Mouse (Mus musculus) brain, embryonic 18.5 days (tissue): Measurements from ENCODE around the gene Vps52.
"Not testable (repeated sequence)": the region's sequence is repeated elsewhere in the genome, so short reads cannot be mapped to it uniquely, and the experiment has no call there.

Experiments used
- DNase-seq: peaks from one replicate; pipeline ENCODE4 v3.0.0-alpha.2; 2012; ENCODE audit warnings: low read depth, low spot score

The Vps52 gene

DNA sequence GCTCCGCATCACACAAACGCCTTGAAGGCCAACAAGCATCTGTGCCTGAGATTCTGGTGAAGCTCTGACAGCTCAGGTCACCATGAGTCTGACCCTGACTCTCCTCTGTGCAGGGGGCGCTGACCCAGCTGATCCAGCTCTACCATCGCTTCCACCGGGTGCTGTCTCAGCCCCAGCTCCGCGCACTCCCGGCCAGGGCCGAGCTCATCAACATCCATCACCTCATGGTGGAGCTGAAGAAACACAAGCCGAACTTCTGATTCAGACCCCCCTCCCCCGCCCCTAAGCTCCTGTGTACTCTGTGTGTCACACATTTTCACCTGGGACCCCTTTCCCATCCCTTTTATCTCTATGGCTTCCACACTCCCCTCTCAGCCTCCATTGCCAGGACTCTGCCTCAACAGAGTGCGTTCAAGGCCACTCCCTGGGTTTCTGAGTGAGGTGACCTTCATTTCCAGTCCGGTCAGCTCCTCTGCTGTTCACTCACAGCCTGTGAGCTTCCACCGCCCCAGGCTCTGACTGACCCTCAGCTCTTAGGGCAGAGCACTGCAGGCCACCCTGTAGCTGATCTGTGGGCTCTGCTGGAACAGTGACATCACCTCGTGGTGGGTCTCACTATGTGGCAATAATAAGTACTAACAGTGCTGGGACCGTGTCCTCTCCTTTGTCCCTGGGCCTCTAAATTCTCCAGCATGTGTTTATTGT is 10.4 kb downstream of the Vps52 start:
- no peak for DNase-seq

- DNase-seq, result peak; percentile 28
Measured at GRCm38 (mm10) chr17:33968489-33968888, 12.9 kb downstream of the Vps52 start.

GRCm38 (mm10) chr17:33968927-33969326 is 13.3 kb downstream of the Vps52 start:
- no peak for DNase-seq

GRCm38 (mm10) chr17:33969394-33969793 is 13.8 kb downstream of the Vps52 start:
- no peak for DNase-seq

DNA sequence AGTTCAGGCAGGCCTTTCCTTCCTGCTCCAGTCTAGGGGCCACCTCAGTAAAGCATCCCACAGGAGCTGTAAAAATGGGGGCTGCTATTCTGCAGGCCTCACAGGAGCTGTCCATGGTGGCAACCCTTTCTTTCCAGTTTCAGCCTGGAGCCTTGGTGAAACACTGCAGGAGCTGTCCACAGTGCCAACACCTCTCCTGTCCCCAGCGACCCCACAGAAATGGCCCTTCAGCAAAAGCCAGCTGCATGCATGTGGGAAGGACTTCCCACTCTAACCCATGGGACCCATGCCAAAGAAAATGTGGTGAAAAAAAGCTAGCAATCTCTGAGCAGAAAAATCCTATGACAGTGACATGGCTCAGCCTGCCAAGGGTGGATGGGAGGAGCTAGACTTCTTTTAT is 17.1 kb downstream of the Vps52 start:
- no peak for DNase-seq

- DNase-seq, result no peak
Measured at GRCm38 (mm10) chr17:33973572-33973971, 18.0 kb downstream of the Vps52 start.

DNA sequence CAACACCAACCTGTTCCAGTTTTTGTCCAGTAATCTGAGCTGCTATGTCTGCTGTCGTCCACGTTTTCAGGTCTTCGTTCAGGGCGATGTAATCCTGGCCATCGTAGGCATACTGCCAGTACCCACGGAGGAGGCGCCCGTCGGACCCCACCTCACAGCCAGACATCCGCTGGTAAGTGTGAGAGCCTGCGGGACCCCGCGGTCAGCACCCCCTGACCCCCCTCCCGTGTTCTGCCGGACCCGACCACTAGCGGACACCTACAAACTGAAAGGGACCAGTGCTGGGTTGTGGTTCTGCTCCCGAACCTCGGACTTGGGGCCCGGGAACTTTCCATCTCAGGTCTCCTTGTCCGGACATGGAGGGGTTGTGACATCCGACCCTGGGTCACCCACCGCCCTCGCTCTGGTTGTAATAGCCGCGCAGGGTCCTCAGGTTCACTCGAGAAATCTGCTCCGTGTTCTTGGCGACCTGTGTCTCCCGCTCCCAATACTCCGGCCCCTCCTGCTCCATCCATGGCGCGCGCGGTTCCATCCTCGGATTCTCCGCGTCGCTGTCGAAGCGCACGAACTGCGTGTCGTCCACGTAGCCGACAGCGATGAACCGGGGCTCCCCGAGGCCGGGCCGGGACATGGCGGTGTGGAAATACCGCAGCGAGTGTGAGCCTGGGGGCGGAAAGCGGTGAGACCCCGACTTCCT is 22.4 kb downstream of the Vps52 start:
- DNase-seq, result no peak

GRCm38 (mm10) chr17:33978631-33979031 is 23.0 kb downstream of the Vps52 start:
- no peak for DNase-seq

GRCm38 (mm10) chr17:33979512-33980050 is 24.0 kb downstream of the Vps52 start:
- no peak for DNase-seq

- no peak for DNase-seq
Measured at GRCm38 (mm10) chr17:33980181-33981035, 24.8 kb downstream of the Vps52 start.

DNA sequence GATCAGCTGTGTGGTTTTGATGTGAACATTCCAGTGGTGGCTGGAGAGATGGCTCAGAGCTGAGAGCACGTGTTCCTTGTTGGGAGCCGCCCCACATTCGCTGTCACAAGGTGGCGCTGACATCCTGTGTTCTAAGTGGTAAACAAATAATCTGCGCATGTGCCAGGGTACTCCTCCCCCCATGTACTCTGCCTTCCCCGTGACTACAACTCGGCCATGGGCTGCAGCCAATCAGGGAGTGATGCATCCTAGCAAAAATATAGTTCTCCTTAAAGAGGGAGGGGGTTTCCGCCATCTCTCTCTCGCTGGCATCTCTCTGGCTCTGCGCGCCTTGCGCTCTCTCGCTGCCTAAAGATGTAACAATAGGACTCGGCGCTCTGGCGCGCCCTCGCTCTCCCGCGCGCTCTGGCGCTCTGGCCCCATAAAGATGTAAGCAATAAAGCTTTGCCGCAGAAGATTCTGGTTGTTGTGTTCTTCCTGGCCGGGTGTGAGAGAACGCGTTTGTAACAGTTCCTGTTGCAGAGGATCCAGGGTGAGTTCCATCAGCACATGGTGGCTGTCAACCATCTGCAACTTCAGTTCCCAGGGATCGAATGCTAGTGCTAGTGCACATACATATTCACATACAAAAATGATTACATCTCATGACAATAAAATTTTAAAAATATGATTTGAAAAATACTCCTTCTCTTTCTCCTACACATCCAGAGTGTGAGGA is 25.7 kb downstream of the Vps52 start:
- peak; percentile 90 for DNase-seq

DNA sequence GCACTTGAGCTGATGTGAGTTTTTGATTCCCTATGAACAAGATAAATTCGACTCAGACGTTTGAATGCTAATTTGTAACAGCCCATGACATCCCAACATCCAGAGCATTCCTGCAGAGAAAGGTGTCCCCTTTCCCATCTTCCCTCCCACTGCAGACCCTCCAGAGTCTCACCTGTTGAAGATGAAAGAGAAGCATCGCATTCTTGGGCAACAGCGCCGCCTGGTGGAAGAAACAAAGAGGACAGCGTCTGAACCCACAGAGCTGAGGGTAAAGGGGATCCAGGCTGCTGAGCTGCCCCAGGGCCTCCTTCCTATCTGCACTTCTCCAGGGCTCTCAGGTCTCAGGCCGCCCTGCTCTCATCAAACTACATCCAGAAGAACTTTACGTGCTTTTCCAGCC is 26.5 kb downstream of the Vps52 start:
- DNase-seq, result not testable (repeated sequence)

DNA sequence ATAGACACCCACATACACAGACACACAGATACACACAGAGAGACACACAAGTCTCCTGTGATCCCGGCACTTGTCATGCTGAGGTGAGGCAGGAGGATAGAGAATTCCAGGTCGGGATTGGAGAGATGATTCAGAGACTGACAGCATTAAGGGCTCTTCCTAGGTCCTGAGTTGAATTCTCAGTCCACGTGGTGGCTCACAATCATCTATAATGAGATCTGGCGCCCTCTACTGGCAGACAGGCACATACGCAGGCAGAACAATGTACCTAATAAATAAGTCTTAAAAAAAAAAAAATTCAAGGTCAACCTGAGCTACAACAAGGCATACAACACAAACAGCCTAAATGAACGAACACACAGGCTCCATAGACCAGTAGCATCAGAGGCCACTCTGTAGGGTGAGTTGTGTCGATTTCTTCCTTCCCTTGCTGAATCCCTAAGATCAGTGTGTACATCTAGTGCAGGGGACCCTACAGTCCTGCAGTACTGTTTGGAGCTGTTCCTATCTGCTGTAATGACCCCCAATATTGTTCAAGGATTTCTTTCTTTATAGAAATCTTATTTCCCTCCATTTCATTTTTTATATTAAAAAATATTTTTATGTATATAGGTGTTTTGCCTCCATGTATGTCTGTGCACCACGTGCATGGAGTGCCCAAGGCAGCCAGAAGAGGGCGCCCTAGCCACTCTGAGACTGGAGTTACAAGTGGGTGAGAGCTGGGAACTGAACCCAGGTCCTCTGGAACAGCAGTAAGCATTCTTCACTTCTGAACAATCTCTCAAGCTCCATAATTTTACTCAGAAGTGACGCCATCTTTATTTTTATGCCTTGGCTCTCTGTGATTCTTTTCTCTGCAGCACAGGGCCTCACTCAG is 36.4 kb downstream of the Vps52 start:
- peak; percentile 28 for DNase-seq

- no peak for DNase-seq
Measured at GRCm38 (mm10) chr17:33994959-33995358, 39.3 kb downstream of the Vps52 start.

DNA sequence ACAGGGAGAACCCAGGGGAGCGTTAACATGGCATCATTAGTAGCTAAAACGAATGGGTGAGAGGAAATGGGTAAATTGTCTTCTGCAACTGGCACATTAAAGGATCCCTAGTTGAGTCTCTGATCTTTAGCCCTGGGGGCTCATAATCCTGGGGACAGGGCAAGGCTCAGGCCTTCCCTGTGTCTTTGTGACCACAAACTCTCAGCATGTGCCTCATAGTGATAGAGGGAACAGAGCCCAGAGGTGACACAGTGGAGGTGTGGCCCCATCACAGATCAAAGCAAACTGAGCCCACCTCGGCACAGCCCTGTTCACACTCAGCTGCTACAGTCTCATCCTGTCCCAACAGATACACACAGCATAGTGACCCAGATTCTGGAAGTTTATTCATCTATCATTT is 40.0 kb downstream of the Vps52 start:
- no peak for DNase-seq

GRCm38 (mm10) chr17:33997025-33997424 is 41.4 kb downstream of the Vps52 start:
- not testable (repeated sequence) for DNase-seq

DNA sequence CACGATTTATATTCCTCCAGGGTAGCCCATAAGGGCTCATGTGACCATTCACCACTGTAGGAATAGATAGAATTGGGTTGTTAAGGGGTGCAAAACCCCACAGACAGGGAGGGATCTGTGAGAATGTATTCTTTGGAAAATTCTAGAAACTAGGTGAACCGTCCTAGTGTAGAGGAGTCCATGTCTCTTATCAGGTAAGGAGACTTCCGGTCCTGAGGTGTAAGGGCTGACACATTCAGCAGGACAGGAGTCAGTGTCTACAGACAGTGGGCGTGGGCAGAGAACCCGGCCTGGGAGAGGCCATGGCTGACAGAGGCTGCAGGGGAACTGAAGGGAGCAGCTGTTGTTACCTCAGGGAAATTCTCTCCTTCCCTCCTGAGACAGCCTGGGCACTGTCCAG is 43.1 kb downstream of the Vps52 start:
- not testable (repeated sequence) for DNase-seq

DNA sequence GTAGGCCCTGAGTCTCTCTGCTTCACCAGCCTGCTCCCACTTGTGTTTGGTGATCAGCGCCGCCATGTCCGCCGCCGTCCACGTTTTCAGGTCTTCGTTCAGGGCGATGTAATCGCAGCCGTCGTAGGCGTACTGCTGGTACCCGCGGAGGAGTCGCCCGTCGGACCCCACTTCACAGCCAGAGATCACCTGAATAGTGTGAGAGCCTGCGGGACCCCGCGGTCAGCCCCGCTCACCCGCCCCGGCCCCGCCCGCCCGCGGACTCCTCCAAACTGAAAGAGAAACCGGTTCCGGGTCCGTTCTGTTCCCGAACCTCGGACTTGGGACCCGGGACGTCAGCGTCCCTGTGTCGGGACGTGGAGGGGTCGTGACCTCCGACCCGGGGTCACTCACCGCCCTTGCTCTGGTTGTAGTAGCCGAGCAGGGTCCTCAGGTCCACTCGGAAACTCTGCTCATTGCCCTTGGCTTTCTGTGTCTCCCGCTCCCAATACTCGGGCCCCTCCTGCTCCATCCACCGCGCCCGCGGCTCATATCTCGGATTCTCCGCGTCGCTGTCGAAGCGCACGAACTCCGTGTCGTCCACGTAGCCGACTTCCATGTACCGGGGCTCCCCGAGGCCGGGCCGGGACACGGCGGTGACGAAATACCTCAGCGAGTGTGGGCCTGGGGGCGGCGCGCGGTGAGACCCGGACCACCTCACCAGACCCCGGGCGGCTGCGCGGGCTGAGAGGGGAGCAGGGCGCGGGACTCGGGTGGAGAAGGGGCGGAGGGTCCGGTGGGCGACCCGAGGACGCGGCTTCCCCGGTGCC is 43.9 kb downstream of the Vps52 start:
- DNase-seq, result no peak

DNA sequence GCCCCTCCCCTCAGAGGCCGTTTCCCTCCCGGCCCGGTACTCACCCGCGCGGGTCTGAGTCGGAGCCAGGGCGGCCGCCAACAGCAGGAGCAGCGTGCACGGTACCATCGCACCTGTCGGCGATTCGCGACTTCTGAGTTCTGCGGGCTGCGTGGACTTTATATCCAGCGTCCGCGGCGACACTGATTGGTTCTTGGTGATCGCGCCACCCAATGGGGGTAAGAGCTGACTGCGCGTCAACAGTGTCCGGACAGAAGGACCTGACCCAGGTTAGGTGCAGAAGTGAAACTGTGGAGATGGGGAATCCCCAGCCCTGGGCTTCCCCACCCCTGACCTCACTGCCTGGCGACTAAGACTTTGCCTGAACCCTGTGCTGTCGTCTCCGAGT is 44.5 kb downstream of the Vps52 start, which contains the start of gene H2-K1:
Gene H2-K1, minus strand, starts transcription at position 198 of the 388 bp plus-strand sequence.
- DNase-seq, result no peak
